8 mouse cellular contexts compared by ENCODE assay signal in genomic region chr4:9081701-9082562, GRCm38 (mm10).
A peak's percentile ranks its signal among the peaks of the same experiment; 100 is the strongest.
DNase-seq lines count a peak whose midpoint lies in the region; ATAC-seq lines count a peak whose summit lies in the region.

No protein-coding gene starts in this region.

- ATAC-seq in heart, embryonic 13.5 days (ENCODE audit: extremely low read depth, insufficient number of reproducible peaks, low FRiP score, low TSS enrichment): peak; percentile 40; the same call in 1 of the 2 replicates
- peak; percentile 74 for ATAC-seq in liver, embryonic 15.5 days (ENCODE audit: insufficient read depth)

- H3K9me3 ChIP-seq in heart, embryonic 13.5 days: no peaks in the 10 kb centered on the region
- H3K9me3 ChIP-seq in liver, embryonic 15.5 days (replicated peaks): no peaks in the 10 kb centered on the region

- peak overlapping the region; percentile 78 for H3K27ac ChIP-seq in heart, embryonic 13.5 days (replicated peaks)
- H3K27ac ChIP-seq in liver, embryonic 15.5 days (replicated peaks): no peak overlapping the region

- 0 out of 2 replicates have a peak overlapping the region, but pooled peaks have one; percentile 16 for H3K9ac ChIP-seq in heart, embryonic 13.5 days
- H3K9ac ChIP-seq in liver, embryonic 15.5 days: no peak overlapping the region

- DNase-seq in ovary, adult 18-20 months (ENCODE audit: low spot score): peak; percentile 38
- no peak for DNase-seq in ovary, postnatal 14 days (ENCODE audit: low spot score)
- peak; percentile 57 for DNase-seq in embryo, embryonic 10 days (ENCODE audit: low spot score)
- peak; percentile 17 for DNase-seq in right cerebral cortex, adult 18-20 months
- DNase-seq in spleen, postnatal 14 days (ENCODE audit: low spot score in 2 of 2): no peak
- no peak for DNase-seq in kidney, adult 8-10 months

- peaks cover 52% of the 10 kb centered on the region for H3K4me1 ChIP-seq in heart, embryonic 13.5 days
- H3K4me1 ChIP-seq in liver, embryonic 15.5 days (replicated peaks): 0 out of 2 replicates have a peak, but pooled peaks cover 3% of the 10 kb centered on the region

- WGBS in heart, embryonic 13.5 days: 42% methylated on average over 14 of the region's 14 CpGs
- 56% methylated on average over 14 of the region's 14 CpGs for WGBS in liver, embryonic 15.5 days (ENCODE audit: insufficient replicate concordance)

- H3K4me2 ChIP-seq in heart, embryonic 13.5 days: peak overlapping the region; percentile 4; the same call in 1 of the 2 replicates
- H3K4me2 ChIP-seq in liver, embryonic 15.5 days: no peak overlapping the region

- no peaks in the 10 kb centered on the region for H3K36me3 ChIP-seq in heart, embryonic 13.5 days
- no peaks in the 10 kb centered on the region for H3K36me3 ChIP-seq in liver, embryonic 15.5 days (replicated peaks)

- H3K27me3 ChIP-seq in heart, embryonic 13.5 days (replicated peaks): 0 out of 2 replicates have a peak, but pooled peaks cover 4% of the 10 kb centered on the region
- H3K27me3 ChIP-seq in liver, embryonic 15.5 days: no peaks in the 10 kb centered on the region

- no peak overlapping the region for H3K4me3 ChIP-seq in heart, embryonic 13.5 days
- H3K4me3 ChIP-seq in liver, embryonic 15.5 days (replicated peaks): no peak overlapping the region

Comparison
In these comparisons a context has a peak if more than half of its experiments do, and no peak if none do; other contexts are left out.
1. DNase-seq: peak in ovary, adult 18-20 months (single experiment), embryo, embryonic 10 days (single experiment) and right cerebral cortex, adult 18-20 months (single experiment); none in ovary, postnatal 14 days (single experiment), spleen, postnatal 14 days (0 of 2) and kidney, adult 8-10 months (0 of 2).